Mouse (Mus musculus) monocyte, adult 59 days (primary cell): Measurements from ENCODE around the gene Tgfb3. TPM values are rescaled to one million over a fixed set of nuclear protein-coding genes. Genes with fewer than 3 reads are reported as not detected.

Experiments
- total RNA-seq, 2 experiments: library from RNA; stranded (reverse); gene quantifications; one replicate each; pipeline ENCODE4 v1.2.4; 2023

Gene Tgfb3
- total RNA-seq, result under 1 TPM; 0.49 to 0.50 TPM

GRCm38 (mm10) chr12:86078553-86079201 is at the start of gene Tgfb3:
Gene Tgfb3, minus strand, starts transcription at chr12:86079041.

GRCm38 (mm10) chr12:86082481-86083012 is 3.7 kb upstream of the Tgfb3 start, which contains the start of gene Ift43:
Gene Ift43, plus strand, starts transcription at chr12:86082541.

Other genes starting within 250 kb of the Tgfb3 start
- 1 to 10 TPM; 1.1 to 3.1 TPM for gene Ift43, start 3.5 kb upstream of the Tgfb3 start, total RNA-seq
- 10 to 100 TPM; 75.1 to 78.8 TPM for gene Gpatch2l, start 162.8 kb upstream of the Tgfb3 start, total RNA-seq